ENCODE assay signal across 7 mouse cellular contexts in the genomic region with DNA sequence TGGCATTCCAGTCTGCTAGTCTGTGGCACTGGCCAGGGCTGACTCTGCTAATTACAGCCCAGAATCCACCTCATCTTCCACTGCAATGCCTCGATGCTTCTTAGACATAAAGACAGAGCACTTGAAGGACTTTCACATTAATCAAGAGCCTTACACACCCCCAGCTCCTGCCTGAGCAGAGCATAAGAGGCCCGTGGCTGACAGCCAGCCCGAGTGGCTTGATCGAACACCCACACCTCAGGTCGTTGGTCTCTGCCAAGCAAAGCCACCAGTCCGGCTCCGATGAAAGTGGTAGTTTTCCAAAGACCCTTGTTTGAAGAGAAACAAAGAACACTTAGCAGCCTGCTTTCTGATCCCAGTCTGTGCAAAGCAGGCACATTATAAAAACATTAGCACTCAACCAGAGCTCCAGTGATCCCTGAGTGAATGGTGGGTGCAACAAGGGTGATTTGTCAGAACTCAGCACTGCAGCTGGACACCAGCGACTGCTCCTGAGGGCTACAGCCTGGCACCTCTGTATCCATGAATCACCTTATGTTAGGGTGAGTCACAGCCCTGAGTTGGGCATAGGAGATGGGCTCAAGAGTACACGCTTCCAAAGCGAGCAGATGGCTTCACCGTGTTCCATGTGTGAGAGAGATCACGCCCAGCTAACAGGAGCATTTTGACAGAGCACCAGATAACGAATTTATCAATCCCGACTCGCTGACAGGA.
DNase-seq lines count a peak whose midpoint lies in the region; ATAC-seq and TF ChIP-seq lines count a peak whose summit lies in the region.

No protein-coding gene starts in this region.

- no peak overlapping the region for H3K9ac ChIP-seq in hindbrain, embryonic 12.5 days
- no peak overlapping the region for H3K9ac ChIP-seq in neural tube, embryonic 11.5 days (ENCODE audit: low read length)

- 32% methylated on average over 15 of the region's 15 CpGs for WGBS in lung, adult 2 months
- 24% methylated on average over 15 of the region's 15 CpGs for WGBS in hindbrain, embryonic 12.5 days
- 36% methylated on average over 15 of the region's 15 CpGs for WGBS in neural tube, embryonic 11.5 days

- no peak overlapping the region for H3K4me3 ChIP-seq in lung, adult 2 months (replicated peaks; ENCODE audit: extremely low read depth, low read depth, low read length)
- no peak overlapping the region for H3K4me3 ChIP-seq in hindbrain, embryonic 12.5 days
- H3K4me3 ChIP-seq in neural tube, embryonic 11.5 days (ENCODE audit: low read depth, low read length), result no peak overlapping the region

- H3K4me1 ChIP-seq in lung, adult 2 months (ENCODE audit: control insufficient read depth, insufficient read depth, low read length), result no peaks in the 10 kb centered on the region
- H3K4me1 ChIP-seq in hindbrain, embryonic 12.5 days, result peaks cover 12% of the 10 kb centered on the region
- H3K4me1 ChIP-seq in neural tube, embryonic 11.5 days (ENCODE audit: control insufficient read depth, insufficient read depth, low read length), result 0 out of 2 replicates have a peak, but pooled peaks cover 8% of the 10 kb centered on the region

- H3K4me2 ChIP-seq in hindbrain, embryonic 12.5 days (replicated peaks), result peak overlapping the region; percentile 30
- no peak overlapping the region for H3K4me2 ChIP-seq in neural tube, embryonic 11.5 days (ENCODE audit: low read depth)

- H3K9me3 ChIP-seq in hindbrain, embryonic 12.5 days (replicated peaks), result no peaks in the 10 kb centered on the region
- no peaks in the 10 kb centered on the region for H3K9me3 ChIP-seq in neural tube, embryonic 11.5 days (ENCODE audit: control insufficient read depth, low read length)

- TF ChIP-seq POLR2A in lung, adult 2 months (IDR thresholded peaks at IDR 0.05; ENCODE audit: borderline replicate concordance, extremely low read depth, low read depth, low read length), result no peak

- H3K36me3 ChIP-seq in hindbrain, embryonic 12.5 days, result no peaks in the 10 kb centered on the region
- no peaks in the 10 kb centered on the region for H3K36me3 ChIP-seq in neural tube, embryonic 11.5 days (ENCODE audit: control insufficient read depth, insufficient read depth, low read length)

- TF ChIP-seq CTCF in lung, adult 2 months (IDR thresholded peaks at IDR 0.05; ENCODE audit: insufficient read depth, low read length), result no peak

- H3K27ac ChIP-seq in hindbrain, embryonic 12.5 days, result peak overlapping the region; percentile 75
- no peak overlapping the region for H3K27ac ChIP-seq in neural tube, embryonic 11.5 days (ENCODE audit: low read depth, low read length)

- DNase-seq in lung, adult 2 months, result peak; percentile 10
- DNase-seq in lung, postnatal 25 days (ENCODE audit: low spot score), result no peak
- DNase-seq in cerebellum, adult 9-10 months, result peak; percentile 93
- DNase-seq in neural tube, embryonic 11.5 days (ENCODE audit: low spot score), result peak; percentile 43
- DNase-seq in c-Kit-positive CD71-positive TER-119-positive erythroid progenitor cells, embryonic 14.5 days (ENCODE audit: low spot score), result no peak

- peak; percentile 95 for ATAC-seq in hindbrain, embryonic 12.5 days (ENCODE audit: low FRiP score)
- ATAC-seq in neural tube, embryonic 11.5 days (ENCODE audit: insufficient read depth, low FRiP score, low TSS enrichment), result no peak
- ATAC-seq in inflammation-experienced regulatory T-cells, adult 6 months, result no peak

- H3K27me3 ChIP-seq in hindbrain, embryonic 12.5 days, result no peaks in the 10 kb centered on the region
- H3K27me3 ChIP-seq in neural tube, embryonic 11.5 days (ENCODE audit: control insufficient read depth, insufficient read depth, low read length), result no peaks in the 10 kb centered on the region

Comparison
In these comparisons a context has a peak if more than half of its experiments do, and no peak if none do; other contexts are left out.
1. DNase-seq: peak in lung, adult 2 months (single experiment), cerebellum, adult 9-10 months (single experiment) and neural tube, embryonic 11.5 days (single experiment); none in lung, postnatal 25 days (single experiment) and c-Kit-positive CD71-positive TER-119-positive erythroid progenitor cells, embryonic 14.5 days (single experiment).